Mouse (Mus musculus) common myeloid progenitor, adult 5-6 weeks (primary cell): ENCODE data around the gene Slc39a11. TPM values are rescaled to one million over a fixed set of nuclear protein-coding genes. Genes with fewer than 3 reads are reported as not detected.
"Not testable (repeated sequence)": the region's sequence is repeated elsewhere in the genome, so short reads cannot be mapped to it uniquely, and the experiment has no call there.

Experiments
- ATAC-seq: replicated peaks from 2 replicates; pipeline ENCODE4 v1.8.0; 2016; ENCODE audit warnings: low read depth, mild to moderate bottlenecking, moderate TSS enrichment, inconsistent platforms; ENCODE audit not compliant: poor library complexity, severe bottlenecking
- total RNA-seq: library from RNA; stranded (forward); fragments of 200-1000, 187-1606 nt; gene quantifications from 2 replicates; pipeline ENCODE4 v1.2.3, GENCODE M21; 2017

Slc39a11 gene
- total RNA-seq, 1 experiment from 2014 or later, result 25.3 TPM

GRCm38 (mm10) chr11:113669711-113670110 is 19.8 kb upstream of the Slc39a11 start:
- no peak for ATAC-seq

GRCm38 (mm10) chr11:113668857-113669256 is 19.0 kb upstream of the Slc39a11 start:
- ATAC-seq, result no peak

DNA sequence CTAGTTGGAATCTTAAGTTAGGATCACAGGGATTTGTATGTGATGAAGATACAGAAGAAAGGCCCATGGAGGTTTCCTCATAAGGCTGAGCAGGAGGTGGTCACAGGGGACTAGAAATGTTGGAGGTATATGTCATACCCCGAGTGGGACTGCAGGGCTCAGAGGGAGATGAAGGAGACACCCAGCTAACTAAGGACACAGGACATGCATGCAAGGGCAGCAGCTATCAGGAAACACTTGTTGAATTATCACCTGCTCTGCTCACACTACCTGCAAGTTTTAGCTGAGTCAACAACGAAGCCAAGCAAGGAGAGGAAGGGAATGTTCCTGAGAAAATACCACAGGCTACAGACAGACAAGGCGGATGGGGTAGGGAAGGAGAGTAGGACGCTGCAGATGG is 17.8 kb upstream of the Slc39a11 start:
- ATAC-seq, result no peak

DNA sequence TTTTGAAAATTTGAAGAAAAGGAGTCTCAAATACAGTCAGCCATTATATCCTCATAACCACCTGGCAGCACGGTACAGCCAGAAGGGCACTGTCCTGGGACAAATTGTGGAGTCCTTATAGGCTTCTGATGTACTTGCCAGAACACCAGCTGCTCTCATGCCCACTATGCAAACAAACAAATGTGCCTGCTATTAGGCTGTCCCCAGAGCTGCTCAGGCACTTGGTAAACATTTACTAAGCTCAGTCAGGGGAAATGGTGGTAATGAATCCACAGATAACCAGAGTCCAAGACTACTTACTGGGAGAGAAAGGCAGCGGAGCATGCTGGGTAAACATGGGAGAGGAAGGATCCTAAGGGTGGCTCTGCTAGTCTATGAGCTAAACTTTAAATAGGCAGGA is 17.2 kb upstream of the Slc39a11 start:
- ATAC-seq, result no peak

DNA sequence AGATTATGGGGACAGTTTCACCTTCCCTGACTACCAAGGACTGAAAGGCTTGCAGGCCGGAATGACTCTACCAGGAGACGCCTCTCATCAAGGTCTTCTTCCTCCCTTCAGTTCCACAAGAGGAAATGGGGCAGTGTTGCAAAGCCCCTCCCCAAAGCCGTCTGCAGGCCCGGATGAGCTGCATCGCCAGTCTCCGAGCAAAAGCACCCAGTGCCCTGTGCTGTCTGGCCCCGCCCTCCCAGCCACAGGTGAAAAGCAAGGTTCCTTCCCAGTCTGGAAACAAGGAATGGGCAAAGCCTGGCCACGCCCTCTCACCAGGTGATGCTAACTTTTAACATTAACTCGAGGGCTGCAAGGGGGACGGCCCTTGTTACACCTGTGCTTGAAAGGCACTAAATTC is 16.8 kb upstream of the Slc39a11 start:
- ATAC-seq, result peak; percentile 53

DNA sequence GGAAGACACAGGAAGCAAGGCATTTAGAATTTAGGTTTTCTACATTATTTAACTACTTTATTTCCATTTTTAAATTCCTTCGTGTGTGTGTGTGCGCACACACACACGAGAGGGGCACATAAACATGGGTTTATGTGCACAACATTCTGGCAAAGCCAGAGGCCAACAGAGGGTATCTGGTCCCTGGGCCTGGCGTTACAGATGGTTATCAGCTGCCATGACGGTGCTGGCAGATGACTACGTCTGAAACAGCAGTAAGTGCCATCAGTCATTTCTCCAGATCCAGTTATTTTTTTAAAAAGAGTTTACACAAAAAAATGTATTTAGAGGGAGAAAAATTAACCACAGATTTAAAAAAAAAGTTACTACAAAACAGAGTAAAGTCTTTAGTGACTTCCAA is 16.3 kb upstream of the Slc39a11 start:
- ATAC-seq, result no peak

GRCm38 (mm10) chr11:113664279-113664678 is 14.4 kb upstream of the Slc39a11 start:
- ATAC-seq, result no peak

- ATAC-seq, result peak; percentile 24
Observed at GRCm38 (mm10) chr11:113661835-113662351, 12.0 kb upstream of the Slc39a11 start.

DNA sequence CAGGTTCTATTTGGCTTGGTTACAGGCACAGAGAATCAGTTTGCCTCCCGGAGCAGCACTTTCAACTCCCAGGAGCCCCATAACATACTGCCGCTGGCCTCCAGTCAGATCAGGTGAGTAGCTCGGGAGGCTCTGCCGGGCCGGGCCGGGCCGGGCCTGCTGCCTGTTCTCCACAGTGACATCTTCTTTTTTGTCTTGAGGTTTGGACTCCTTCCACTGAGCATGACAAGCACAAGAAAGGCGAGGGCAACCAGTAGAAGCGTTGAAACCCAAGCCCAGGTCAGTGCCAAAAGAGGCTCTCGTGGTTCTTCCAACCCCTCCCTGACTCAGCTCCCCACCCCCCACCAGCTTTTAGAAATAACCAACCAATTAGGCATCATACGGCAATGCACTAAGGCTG is 11.1 kb upstream of the Slc39a11 start:
- ATAC-seq, result peak; percentile 78

GRCm38 (mm10) chr11:113660213-113660612 is 10.3 kb upstream of the Slc39a11 start:
- ATAC-seq, result not testable (repeated sequence)

DNA sequence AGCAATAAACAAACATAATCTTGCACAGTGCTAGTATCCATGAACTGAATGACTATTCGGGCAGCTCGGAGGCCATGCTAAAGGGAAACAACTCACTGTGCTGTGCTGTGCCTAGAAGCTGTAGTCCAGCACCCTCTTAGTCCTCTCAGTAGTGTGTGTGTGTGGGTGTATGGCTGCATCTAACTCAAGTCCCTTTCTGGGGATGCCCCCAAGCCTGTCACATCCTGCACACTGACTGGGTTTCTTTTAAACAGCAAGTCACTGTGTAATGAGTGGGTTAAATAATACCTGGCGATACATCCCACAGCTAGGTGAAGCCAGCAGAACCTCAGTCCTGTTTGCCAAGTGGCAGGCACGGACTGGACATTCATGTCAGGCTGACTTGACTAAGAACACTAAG is 8.9 kb upstream of the Slc39a11 start:
- no peak for ATAC-seq

DNA sequence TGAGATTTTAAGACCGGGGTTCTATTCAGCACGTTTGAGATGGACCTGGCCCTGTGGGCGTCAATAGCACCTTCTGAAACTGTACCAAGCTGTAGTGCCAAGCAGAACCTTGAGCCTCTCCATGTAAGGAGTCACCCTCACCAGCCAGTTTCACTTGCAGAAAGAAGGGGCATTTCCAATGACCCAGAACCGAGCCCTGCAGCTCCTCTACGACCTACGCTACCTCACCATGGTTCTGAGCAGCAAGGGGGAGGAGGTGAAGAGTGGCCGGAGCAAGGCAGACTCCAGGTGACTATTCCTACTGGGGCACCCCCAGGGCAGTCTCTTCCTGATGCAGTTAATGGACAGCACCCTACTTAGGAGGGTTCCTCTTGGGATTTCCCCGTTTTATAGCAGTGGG is 8.4 kb upstream of the Slc39a11 start:
- no peak for ATAC-seq

- ATAC-seq, result no peak
Observed at GRCm38 (mm10) chr11:113657221-113657620, 7.3 kb upstream of the Slc39a11 start.

DNA sequence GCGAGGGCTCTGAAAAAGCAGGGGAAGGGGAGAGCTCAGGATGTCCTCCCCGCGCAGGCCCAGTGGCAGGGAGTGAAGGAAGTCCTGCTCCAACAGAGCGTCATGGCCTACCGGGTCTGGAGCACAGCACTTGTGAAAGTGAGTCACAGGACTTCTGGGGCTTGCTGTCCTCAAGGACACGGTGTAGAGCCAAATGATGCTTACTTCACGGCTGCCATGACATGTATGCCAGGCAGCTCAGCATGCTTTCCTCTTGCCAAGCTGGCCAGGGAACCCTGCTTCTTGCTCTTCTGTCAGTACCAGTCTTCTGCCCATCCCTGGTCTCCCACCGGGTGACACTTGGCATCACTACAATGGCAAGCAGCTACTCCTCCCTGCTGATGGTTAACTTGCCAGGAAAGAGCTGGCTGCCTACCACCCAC is 6.6 kb upstream of the Slc39a11 start:
- ATAC-seq, result no peak

DNA sequence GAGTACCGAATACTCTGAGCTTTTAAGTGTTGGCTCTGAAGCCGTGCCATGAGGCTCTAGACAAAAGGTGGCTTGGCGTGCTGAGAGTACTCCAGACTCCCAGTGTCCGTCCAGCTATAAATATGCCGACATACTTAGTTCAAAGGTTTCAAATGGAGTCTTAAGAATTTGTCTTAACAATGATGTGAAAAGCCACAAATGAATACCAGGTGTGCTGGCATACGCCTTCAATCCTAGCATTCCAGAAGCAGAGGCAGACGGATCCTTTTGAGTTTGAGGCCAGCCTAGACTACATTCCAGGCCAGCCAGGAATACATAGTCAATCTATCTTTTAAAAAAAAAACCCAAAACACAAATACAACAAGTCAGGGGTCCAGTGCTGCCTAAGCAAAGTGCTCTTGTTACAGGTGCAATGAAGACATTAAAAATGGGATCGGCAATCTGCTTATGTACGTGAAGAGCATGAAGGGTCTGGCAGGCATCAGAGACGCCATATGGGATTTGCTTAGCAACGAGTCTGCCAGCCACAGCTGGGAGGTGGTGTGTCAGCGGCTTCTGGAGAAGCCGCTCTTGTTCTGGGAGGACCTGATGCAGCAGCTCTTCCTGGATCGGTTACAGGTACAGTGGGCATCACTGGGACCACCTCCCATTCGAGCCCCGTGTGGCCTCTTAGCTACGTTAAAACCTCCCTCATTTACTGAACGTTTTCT is 4.8 kb upstream of the Slc39a11 start:
- no peak for ATAC-seq

DNA sequence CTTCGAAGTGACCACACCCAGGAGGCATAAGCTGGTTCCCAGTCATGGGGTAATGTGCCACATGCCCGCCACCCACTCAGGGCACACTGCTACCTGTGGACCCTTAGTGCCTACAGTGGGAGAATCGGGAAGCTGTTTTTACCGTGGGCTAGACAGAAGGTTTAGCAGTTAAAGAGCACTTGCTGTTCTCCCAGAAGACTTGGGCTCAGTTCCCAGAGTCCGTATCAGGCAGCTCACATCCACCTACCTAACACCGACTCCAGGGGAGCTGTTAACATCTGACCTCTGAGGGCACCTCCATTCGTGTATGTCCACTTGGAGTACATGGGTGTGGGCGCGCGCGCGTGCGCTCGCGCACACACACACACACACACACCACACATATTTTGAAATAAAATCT is 4.2 kb upstream of the Slc39a11 start:
- ATAC-seq, result no peak

DNA sequence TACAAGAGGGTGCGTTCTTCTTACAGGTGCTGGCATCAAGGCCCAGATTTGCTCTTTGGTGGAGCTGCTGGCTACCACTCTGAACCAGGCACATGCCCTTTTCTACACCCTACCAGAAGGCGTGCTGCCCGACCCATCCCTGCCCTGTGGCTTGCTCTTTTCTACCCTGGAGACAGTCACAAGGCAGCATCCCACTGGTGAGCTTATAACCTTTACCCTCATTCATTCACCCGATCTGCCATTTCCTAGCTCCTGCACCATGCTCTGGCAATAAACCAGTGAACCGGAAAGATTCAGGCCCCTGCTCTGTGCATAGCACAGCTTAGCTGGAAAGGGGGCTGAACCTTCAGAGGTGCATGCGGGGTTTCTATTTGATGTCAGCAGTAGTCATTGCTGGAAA is 2.6 kb upstream of the Slc39a11 start:
- no peak for ATAC-seq

GRCm38 (mm10) chr11:113651907-113652273 is 2.0 kb upstream of the Slc39a11 start:
- no peak for ATAC-seq

- ATAC-seq, result peak; percentile 40
Observed at GRCm38 (mm10) chr11:113651206-113651906, 1.5 kb upstream of the Slc39a11 start.

- 0 out of 2 replicates have a peak, but pooled peaks have one; percentile 2 for ATAC-seq
Observed at GRCm38 (mm10) chr11:113648690-113649352, 1.1 kb downstream of the Slc39a11 start, which contains the start of gene Cog1. Gene Cog1, plus strand, starts transcription at chr11:113649169.

DNA sequence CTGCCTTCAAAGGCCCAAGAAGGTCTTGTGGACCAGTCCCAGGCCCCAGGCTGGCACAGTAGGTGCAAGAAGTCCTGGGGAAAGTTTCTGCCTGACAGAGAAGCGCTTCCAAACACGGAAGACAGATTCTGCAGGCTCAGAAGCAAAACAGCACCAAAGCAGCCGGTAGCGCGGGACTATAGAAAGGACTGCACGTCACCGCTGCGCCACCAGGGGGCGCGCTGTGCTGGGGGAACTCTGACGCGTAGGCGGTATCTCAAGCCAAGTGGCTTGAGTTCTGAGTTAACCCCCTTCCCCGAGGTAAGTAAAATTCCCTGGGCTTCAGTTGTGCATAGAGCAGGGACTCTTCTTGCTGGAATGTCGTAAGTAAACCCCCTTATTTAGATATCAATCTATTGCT is 1.7 kb downstream of the Slc39a11 start:
- ATAC-seq, result peak; percentile 73
